8 mouse cellular contexts compared by ENCODE assay signal in genomic region chr10:80131952-80132350, GRCm38 (mm10). TPM values are rescaled to one million over a fixed set of nuclear protein-coding genes. Genes with fewer than 3 reads are reported as not detected.
DNase-seq lines count a peak whose midpoint lies in the region; ATAC-seq and TF ChIP-seq lines count a peak whose summit lies in the region.

No protein-coding gene starts in this region.

- H3K4me1 ChIP-seq in lung, embryonic 14.5 days (ENCODE audit: insufficient read depth) = no peaks in the 10 kb centered on the region
- H3K4me1 ChIP-seq in limb, embryonic 10.5 days = peaks cover 32% of the 10 kb centered on the region
- H3K4me1 ChIP-seq in olfactory bulb, adult 2 months (ENCODE audit: control insufficient read depth, insufficient read depth, low read length) = peaks cover 36% of the 10 kb centered on the region

- peak overlapping the region; percentile 43; the same call in 1 of the 2 replicates for H3K4me2 ChIP-seq in lung, embryonic 14.5 days

- no peaks in the 10 kb centered on the region for H3K9me3 ChIP-seq in lung, embryonic 14.5 days (ENCODE audit: low read depth, low read length)
- 0 out of 2 replicates have a peak, but pooled peaks cover 2% of the 10 kb centered on the region for H3K9me3 ChIP-seq in limb, embryonic 10.5 days (replicated peaks)

- 0 out of 2 replicates have a peak, but pooled peaks have one; percentile 5 for ATAC-seq in lung, embryonic 14.5 days (ENCODE audit: insufficient read depth)
- no peak for ATAC-seq in megakaryocyte-erythroid progenitor cell, adult 5-6 weeks (replicated peaks; ENCODE audit: low FRiP score, low TSS enrichment, poor library complexity, severe bottlenecking)
- ATAC-seq in erythroid progenitor cell, adult 5-6 weeks (replicated peaks; ENCODE audit: low FRiP score, poor library complexity, severe bottlenecking) = no peak

- H3K27ac ChIP-seq in lung, embryonic 14.5 days (ENCODE audit: low read depth) = no peak overlapping the region
- H3K27ac ChIP-seq in limb, embryonic 10.5 days = peak overlapping the region; percentile 66
- H3K27ac ChIP-seq in olfactory bulb, adult 2 months (ENCODE audit: insufficient read depth, low read depth, low read length) = no peak overlapping the region

- peaks cover 59% of the 10 kb centered on the region for H3K36me3 ChIP-seq in lung, embryonic 14.5 days (ENCODE audit: insufficient read depth)
- peaks cover 94% of the 10 kb centered on the region for H3K36me3 ChIP-seq in limb, embryonic 10.5 days

- no peak for TF ChIP-seq CTCF in lung, embryonic 14.5 days (IDR thresholded peaks at IDR 0.05; ENCODE audit: low read depth)
- TF ChIP-seq CTCF in olfactory bulb, adult 2 months (IDR thresholded peaks at IDR 0.05; ENCODE audit: insufficient read depth, low read depth, low read length) = no peak

- 0 out of 2 replicates have a peak, but pooled peaks have one; percentile 3 for TF ChIP-seq POLR2A in olfactory bulb, adult 2 months (IDR thresholded peaks at IDR 0.05; ENCODE audit: insufficient read depth, low read depth, low read length)

- H3K4me3 ChIP-seq in lung, embryonic 14.5 days (ENCODE audit: low read depth, low read length) = no peak overlapping the region
- peak overlapping the region; percentile 35 for H3K4me3 ChIP-seq in limb, embryonic 10.5 days
- no peak overlapping the region for H3K4me3 ChIP-seq in olfactory bulb, adult 2 months (ENCODE audit: insufficient read depth, low read depth, low read length)

- H3K9ac ChIP-seq in lung, embryonic 14.5 days = no peak overlapping the region

- 54% methylated on average over 27 of the region's 27 CpGs for WGBS in lung, embryonic 14.5 days
- 37% methylated on average over 27 of the region's 27 CpGs for WGBS in limb, embryonic 10.5 days
- WGBS in olfactory bulb, adult 2 months = 57% methylated on average over 27 of the region's 27 CpGs

- peaks cover 19% of the 10 kb centered on the region for H3K27me3 ChIP-seq in lung, embryonic 14.5 days (ENCODE audit: insufficient read depth, low read length)
- peaks cover 42% of the 10 kb centered on the region for H3K27me3 ChIP-seq in limb, embryonic 10.5 days (ENCODE audit: low read depth, poor library complexity, severe bottlenecking)

- DNase-seq in adrenal gland, adult 8-10 months = peak; percentile 9
- no peak for DNase-seq in adrenal gland, adult 18-20 months (ENCODE audit: low spot score in 2 of 2)
- no peak for DNase-seq in lung, embryonic 14.5 days
- DNase-seq in lung, adult 18-20 months = no peak
- peak; percentile 59 for DNase-seq in limb, embryonic 10.5 days (ENCODE audit: low spot score)

RNA-seq across cellular contexts. Expression of gene Atp5d, which starts 6.5 kb away (rescaled TPM):
- total RNA-seq in adrenal gland, adult 8-10 months (2022) = 100 to 1,000 TPM; 380 to 452 (median 425) TPM
- 1,000 to 10,000 TPM in 1 of 2 experiments, 100 to 1,000 TPM in 1; 593 to 1,133 TPM for total RNA-seq in adrenal gland, adult 18-20 months (2021)
- 493 and 529 TPM in 2 replicates for polyA plus RNA-seq in lung, embryonic 14.5 days (2014; fragmentation: Nextera tagmentation; extraction: Ambion mirVana)
- polyA plus RNA-seq in limb, embryonic 10.5 days (2016; fragmentation: Nextera tagmentation; extraction: Ambion mirVana) = 487 and 503 TPM in 2 replicates
- not detected in 2 replicates for polyA plus RNA-seq in olfactory bulb, adult 2 months (2012; ENCODE audit: insufficient read depth, insufficient read length, low replicate concordance, missing spikeins)
- total RNA-seq in megakaryocyte-erythroid progenitor cell, adult 5-6 weeks (2014; fragmentation: Nextera tagmentation) = 282 and 325 TPM in 2 replicates
- 29.3 and 49.3 TPM in 2 replicates for total RNA-seq in megakaryocyte-erythroid progenitor cell, adult 5-6 weeks (2017)
- total RNA-seq in erythroid progenitor cell, adult 5-6 weeks (2015; ENCODE audit: low replicate concordance) = 89.3 and 94.8 TPM in 2 replicates
- 19.4 and 39.9 TPM in 2 replicates for total RNA-seq in erythroid progenitor cell, adult 5-6 weeks (2017; ENCODE audit: low replicate concordance)

RNA-seq across cellular contexts. Expression of gene Cbarp, which starts 8.7 kb away (rescaled TPM):
- 10 to 100 TPM; 58.4 to 92.4 (median 81.9) TPM for total RNA-seq in adrenal gland, adult 8-10 months (2022)
- total RNA-seq in adrenal gland, adult 18-20 months (2021) = 100 to 1,000 TPM; 129 to 266 TPM
- 3.8 and 5.5 TPM in 2 replicates for polyA plus RNA-seq in lung, embryonic 14.5 days (2014; fragmentation: Nextera tagmentation; extraction: Ambion mirVana)
- 3.3 and 4.7 TPM in 2 replicates for polyA plus RNA-seq in limb, embryonic 10.5 days (2016; fragmentation: Nextera tagmentation; extraction: Ambion mirVana)
- not detected in 2 replicates for polyA plus RNA-seq in olfactory bulb, adult 2 months (2012; ENCODE audit: insufficient read depth, insufficient read length, low replicate concordance, missing spikeins)
- total RNA-seq in megakaryocyte-erythroid progenitor cell, adult 5-6 weeks (2014; fragmentation: Nextera tagmentation) = 5.2 and 10.5 TPM in 2 replicates
- 3.7 TPM in 1 of 2 replicates, not detected in the other for total RNA-seq in megakaryocyte-erythroid progenitor cell, adult 5-6 weeks (2017)
- not detected in 2 replicates for total RNA-seq in erythroid progenitor cell, adult 5-6 weeks (2015; ENCODE audit: low replicate concordance)
- total RNA-seq in erythroid progenitor cell, adult 5-6 weeks (2017; ENCODE audit: low replicate concordance) = not detected in 2 replicates

RNA-seq across cellular contexts. Expression of gene Midn, which starts 16.1 kb away (rescaled TPM):
- total RNA-seq in adrenal gland, adult 8-10 months (2022) = 100 to 1,000 TPM in 1 of 4 experiments, 10 to 100 TPM in 3; 56.4 to 145 (median 90.1) TPM
- total RNA-seq in adrenal gland, adult 18-20 months (2021) = 10 to 100 TPM; 64.8 to 82.0 TPM
- polyA plus RNA-seq in lung, embryonic 14.5 days (2014; fragmentation: Nextera tagmentation; extraction: Ambion mirVana) = 32.6 and 34.2 TPM in 2 replicates
- polyA plus RNA-seq in limb, embryonic 10.5 days (2016; fragmentation: Nextera tagmentation; extraction: Ambion mirVana) = 26.2 and 27.1 TPM in 2 replicates
- 128 TPM in 1 of 2 replicates, not detected in the other for polyA plus RNA-seq in olfactory bulb, adult 2 months (2012; ENCODE audit: insufficient read depth, insufficient read length, low replicate concordance, missing spikeins)
- 30.9 and 34.0 TPM in 2 replicates for total RNA-seq in megakaryocyte-erythroid progenitor cell, adult 5-6 weeks (2014; fragmentation: Nextera tagmentation)
- 9.4 and 10.5 TPM in 2 replicates for total RNA-seq in megakaryocyte-erythroid progenitor cell, adult 5-6 weeks (2017)
- total RNA-seq in erythroid progenitor cell, adult 5-6 weeks (2015; ENCODE audit: low replicate concordance) = 20.1 and 23.8 TPM in 2 replicates
- total RNA-seq in erythroid progenitor cell, adult 5-6 weeks (2017; ENCODE audit: low replicate concordance) = 12.5 and 18.2 TPM in 2 replicates

RNA-seq across cellular contexts. Expression of gene Stk11, which starts 16.3 kb away (rescaled TPM):
- total RNA-seq in adrenal gland, adult 8-10 months (2022) = 100 to 1,000 TPM; 127 to 146 (median 143) TPM
- total RNA-seq in adrenal gland, adult 18-20 months (2021) = 100 to 1,000 TPM; 154 to 158 TPM
- polyA plus RNA-seq in lung, embryonic 14.5 days (2014; fragmentation: Nextera tagmentation; extraction: Ambion mirVana) = 28.7 and 29.7 TPM in 2 replicates
- polyA plus RNA-seq in limb, embryonic 10.5 days (2016; fragmentation: Nextera tagmentation; extraction: Ambion mirVana) = 16.1 and 17.0 TPM in 2 replicates
- polyA plus RNA-seq in olfactory bulb, adult 2 months (2012; ENCODE audit: insufficient read depth, insufficient read length, low replicate concordance, missing spikeins) = not detected in 2 replicates
- 152 and 213 TPM in 2 replicates for total RNA-seq in megakaryocyte-erythroid progenitor cell, adult 5-6 weeks (2014; fragmentation: Nextera tagmentation)
- total RNA-seq in megakaryocyte-erythroid progenitor cell, adult 5-6 weeks (2017) = 116 and 174 TPM in 2 replicates
- total RNA-seq in erythroid progenitor cell, adult 5-6 weeks (2015; ENCODE audit: low replicate concordance) = 224 and 296 TPM in 2 replicates
- 440 and 520 TPM in 2 replicates for total RNA-seq in erythroid progenitor cell, adult 5-6 weeks (2017; ENCODE audit: low replicate concordance)

RNA-seq across cellular contexts. Expression of gene Sbno2, which starts 26.6 kb away (rescaled TPM):
- total RNA-seq in adrenal gland, adult 8-10 months (2022) = 10 to 100 TPM; 27.4 to 54.8 (median 45.1) TPM
- total RNA-seq in adrenal gland, adult 18-20 months (2021) = 10 to 100 TPM; 31.0 to 41.4 TPM
- 13.9 and 16.3 TPM in 2 replicates for polyA plus RNA-seq in lung, embryonic 14.5 days (2014; fragmentation: Nextera tagmentation; extraction: Ambion mirVana)
- polyA plus RNA-seq in limb, embryonic 10.5 days (2016; fragmentation: Nextera tagmentation; extraction: Ambion mirVana) = 17.1 and 18.4 TPM in 2 replicates
- not detected in 2 replicates for polyA plus RNA-seq in olfactory bulb, adult 2 months (2012; ENCODE audit: insufficient read depth, insufficient read length, low replicate concordance, missing spikeins)
- 34.4 and 39.7 TPM in 2 replicates for total RNA-seq in megakaryocyte-erythroid progenitor cell, adult 5-6 weeks (2014; fragmentation: Nextera tagmentation)
- total RNA-seq in megakaryocyte-erythroid progenitor cell, adult 5-6 weeks (2017) = 12.1 and 12.9 TPM in 2 replicates
- total RNA-seq in erythroid progenitor cell, adult 5-6 weeks (2015; ENCODE audit: low replicate concordance) = 19.5 and 21.8 TPM in 2 replicates
- total RNA-seq in erythroid progenitor cell, adult 5-6 weeks (2017; ENCODE audit: low replicate concordance) = 34.3 and 36.1 TPM in 2 replicates

Comparison
In these comparisons a context has a peak if more than half of its experiments do, and no peak if none do; other contexts are left out.
1. DNase-seq: peak in adrenal gland, adult 8-10 months (single experiment) and limb, embryonic 10.5 days (single experiment); none in adrenal gland, adult 18-20 months (0 of 2), lung, embryonic 14.5 days (single experiment) and lung, adult 18-20 months (0 of 2).
2. RNA of gene Cbarp, which starts 8.7 kb away (total RNA-seq): 129 to 266 TPM in adrenal gland, adult 18-20 months and 58.4 to 92.4 TPM in adrenal gland, adult 8-10 months; 3.7 to 10.5 TPM in megakaryocyte-erythroid progenitor cell, adult 5-6 weeks and not detected in erythroid progenitor cell, adult 5-6 weeks; every median in the first group is over 4 times any median in the second.